Mouse (Mus musculus) thymus, adult 2 months (tissue): ENCODE results near the gene Sypl2.

Experiments
- CTCF ChIP-seq: fragments of 200-500 bp; IDR thresholded peaks from 2 replicates; pipeline ENCODE4 v1.5.1; 2012; ENCODE audit warnings: mild to moderate bottlenecking, control low read depth, low read length, moderate library complexity, borderline replicate concordance; ENCODE audit not compliant: control insufficient read depth, poor library complexity, insufficient read depth; ENCODE audit errors: extremely low read depth
- POLR2A ChIP-seq: fragments of 200-500 bp; IDR thresholded peaks from 2 replicates; pipeline ENCODE4 v1.6.1; 2012; ENCODE audit warnings: mild to moderate bottlenecking, low read length, control low read depth, moderate library complexity; ENCODE audit not compliant: control insufficient read depth, poor library complexity, insufficient read depth; ENCODE audit errors: extremely low read depth

GRCm38 (mm10) chr3:108205601-108206000, 20.8 kb downstream of the Sypl2 start:
- no peak for TF ChIP-seq POLR2A
- TF ChIP-seq CTCF = no peak
